Mouse (Mus musculus) urinary bladder, postnatal 4 days (tissue): ENCODE results near the gene Uhrf2.
"Not testable (repeated sequence)": the region's sequence is repeated elsewhere in the genome, so short reads cannot be mapped to it uniquely, and the experiment has no call there.

ENCODE experiments used
- DNase-seq, 2 experiments: peaks; one replicate each; pipeline ENCODE4 v3.0.0; 2021 to 2022; ENCODE audit warnings: low spot score in 2 of 2

The Uhrf2 gene

DNA sequence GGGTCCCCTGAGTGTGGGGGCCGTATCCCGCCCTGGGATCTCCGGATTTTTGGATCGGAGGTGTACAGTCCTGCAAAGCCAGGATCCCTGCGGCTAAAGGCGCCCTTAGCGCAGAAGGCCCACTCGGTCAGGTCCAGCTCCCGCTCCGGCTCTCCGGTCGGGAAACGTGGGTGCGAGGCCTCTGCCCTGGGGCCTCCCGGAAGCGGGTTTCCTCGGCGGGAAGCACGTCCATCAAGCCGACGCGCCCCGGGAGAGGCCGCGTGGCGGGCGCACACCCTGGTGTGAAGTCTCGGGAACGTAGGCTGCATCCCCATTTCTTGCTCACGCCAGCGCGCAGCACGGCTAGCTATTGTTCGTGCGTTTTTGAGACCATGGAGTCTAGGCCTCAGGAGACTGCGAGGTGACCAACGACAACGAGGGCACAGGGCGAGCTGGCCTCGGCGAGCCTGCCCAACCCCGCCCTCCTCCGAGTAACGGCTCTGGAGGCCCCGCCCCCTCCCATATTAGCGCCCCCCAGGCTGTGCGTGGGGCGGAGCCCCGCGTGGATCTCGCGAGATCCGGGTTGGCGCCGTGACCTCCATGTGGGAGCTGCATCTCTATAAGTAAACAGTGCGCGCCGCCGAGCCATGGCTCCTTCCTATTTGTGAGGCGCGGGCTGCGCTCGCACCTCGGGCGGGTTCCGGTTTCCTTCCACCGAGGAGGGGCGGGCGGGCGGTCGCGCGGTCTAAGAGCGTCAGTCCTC is at the start of gene Uhrf2:
Uhrf2 (plus strand) TSS at position 620 of the 742 bp plus-strand sequence.
- DNase-seq, result peak; percentile 96 to 97

DNA sequence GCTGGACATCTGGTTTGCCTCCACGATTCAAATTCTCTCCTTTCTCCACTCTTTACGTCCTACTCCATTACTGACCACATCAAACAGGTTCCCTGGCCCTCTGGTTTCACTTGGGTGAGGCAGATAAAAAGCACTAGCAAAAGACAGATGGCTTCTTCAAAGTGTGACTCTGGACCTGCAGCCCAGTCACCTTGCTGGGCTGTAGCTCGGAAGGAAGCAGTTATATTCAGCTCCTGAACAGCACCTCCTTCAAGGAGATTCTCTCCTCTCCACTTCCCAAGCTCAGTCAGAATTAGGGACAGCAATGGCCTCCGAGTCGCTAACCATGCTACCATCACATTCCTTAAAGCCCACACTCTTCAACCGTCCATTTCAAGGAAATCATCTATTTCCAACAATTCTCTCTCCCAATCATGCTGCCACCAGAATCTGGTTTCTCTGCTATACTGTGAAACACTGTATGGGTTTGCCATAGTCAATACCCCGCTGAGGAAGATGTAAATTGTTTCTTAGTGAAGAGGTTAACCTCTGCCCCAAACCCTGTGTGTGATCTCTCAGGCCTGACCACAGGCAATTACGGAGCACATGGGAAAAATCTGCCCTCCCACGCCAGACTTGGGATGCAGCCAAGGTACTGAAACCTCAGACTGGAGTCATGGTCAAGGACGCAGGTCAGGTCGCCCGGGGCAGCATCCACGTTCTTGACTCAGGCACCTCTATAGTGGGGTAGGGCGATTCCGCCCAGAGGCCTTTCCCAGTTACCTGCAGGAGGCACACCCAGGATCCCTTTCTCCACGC is 45.9 kb upstream of the Uhrf2 start:
- DNase-seq, result peak in 1 of 2 experiments; percentile 64

DNA sequence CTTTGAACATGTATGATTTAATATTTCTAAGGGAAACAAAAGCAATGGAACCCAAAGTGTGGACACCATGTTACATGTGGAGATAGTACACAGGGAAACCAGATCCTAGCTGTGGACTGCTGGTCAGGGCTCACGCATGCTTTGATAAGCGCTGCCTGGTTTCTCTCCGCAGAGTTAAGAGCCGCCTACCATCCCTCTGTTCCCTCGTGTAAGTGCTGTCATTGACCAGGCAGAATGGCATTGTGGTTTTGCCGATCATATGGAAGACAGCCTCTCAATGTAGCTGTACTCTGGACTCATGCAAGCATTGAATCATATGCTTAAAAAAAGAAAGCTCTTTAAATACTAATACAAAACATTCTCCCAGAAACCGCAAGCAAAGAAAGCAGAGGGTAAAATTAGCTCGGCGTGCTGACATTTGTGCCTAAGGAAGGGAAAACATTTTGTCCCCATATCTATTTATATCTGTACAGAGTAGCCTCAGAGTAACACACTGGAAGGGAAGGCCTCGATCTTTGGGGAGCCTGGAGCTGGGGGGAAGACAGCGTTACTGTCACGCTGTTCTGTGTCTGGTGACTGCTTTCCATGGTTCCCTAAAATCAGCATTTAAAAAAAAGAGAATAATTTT is 43.7 kb upstream of the Uhrf2 start:
- DNase-seq, result no peak

DNA sequence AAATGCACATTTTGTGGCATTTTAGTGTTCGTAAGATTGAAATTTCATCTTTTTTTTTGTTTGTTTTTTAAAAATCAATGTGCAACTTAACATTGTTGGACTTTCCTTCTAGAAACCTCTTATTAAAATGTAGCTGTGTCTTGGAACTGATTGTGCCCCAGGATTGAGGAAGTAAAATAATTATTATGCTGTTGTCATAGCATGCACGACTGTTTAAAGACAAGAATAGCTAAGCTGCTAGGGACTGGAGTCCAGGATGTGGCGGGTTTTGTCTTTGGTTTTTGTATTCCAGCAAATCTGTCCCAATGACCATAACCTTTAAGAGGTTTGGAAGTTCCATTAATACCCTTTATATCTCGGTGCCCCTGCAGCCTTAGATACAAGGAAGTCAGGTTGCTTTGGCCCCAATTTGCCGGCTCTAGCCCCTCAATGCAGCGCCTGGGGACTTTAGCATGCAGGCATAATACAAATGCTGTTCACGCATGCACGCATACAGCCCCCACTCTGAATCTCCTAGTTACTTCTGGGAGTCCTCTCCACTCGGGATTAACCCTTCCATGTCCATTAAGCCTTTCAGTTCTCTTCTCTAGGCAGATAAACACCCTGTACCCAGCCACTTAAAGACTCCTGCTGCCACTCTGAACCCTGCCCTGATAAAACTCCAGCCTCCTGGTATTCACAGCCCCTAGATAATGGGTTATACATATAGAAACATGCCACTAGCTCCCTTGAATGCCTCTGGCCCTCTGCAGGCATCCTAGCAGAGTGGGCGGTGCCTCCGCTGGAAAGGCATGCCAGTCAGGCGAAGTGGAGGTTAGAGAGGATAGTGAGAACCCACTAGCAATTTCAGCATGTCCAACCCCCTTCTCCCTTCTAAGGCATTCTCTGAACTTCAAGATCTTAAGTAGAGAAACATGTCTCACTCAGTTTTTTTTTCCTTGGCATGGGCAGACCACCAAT is 29.6 kb upstream of the Uhrf2 start:
- DNase-seq, result no peak

DNA sequence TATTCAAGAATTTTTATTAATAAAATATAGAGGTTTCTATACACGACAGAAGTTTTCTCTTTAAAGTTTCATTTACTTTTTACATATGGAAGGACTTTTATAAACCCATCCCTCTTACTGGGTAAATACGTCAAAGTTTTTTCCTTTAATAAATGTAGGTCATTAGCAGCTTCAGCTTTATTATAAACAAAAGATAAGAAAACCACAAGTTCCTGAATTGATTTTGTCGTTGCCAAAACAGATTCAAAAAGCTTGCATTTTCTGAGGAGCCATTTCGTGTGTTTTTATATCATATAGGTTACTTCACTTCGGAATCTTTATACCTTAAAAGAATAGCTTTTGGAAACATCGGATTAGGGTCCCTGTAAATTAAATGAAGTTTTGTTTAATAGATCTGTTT is 28.8 kb upstream of the Uhrf2 start:
- DNase-seq, result no peak

DNA sequence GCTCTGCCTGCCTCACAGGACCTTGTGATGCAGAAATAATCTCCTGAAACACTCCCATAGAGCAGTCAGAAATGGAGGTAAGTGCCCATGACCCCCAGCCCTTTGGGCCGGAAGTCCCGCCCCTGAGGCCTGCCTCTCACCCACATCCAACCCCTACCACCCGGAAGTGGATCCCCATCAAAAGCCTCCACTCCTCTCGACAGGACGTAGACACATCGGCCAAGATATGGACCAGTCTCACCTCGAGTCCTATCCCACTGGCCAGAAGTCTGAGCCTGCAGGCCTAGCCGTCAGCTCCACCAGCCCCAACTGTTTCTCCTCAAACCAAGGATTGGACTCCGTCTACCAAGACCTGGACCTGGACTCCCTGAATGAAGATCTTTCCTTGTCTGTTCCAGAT is 26.7 kb upstream of the Uhrf2 start, which contains the start of gene Trpd52l3:
Trpd52l3 (plus strand) TSS at position 170 of the 400 bp plus-strand sequence.
- no peak for DNase-seq

DNA sequence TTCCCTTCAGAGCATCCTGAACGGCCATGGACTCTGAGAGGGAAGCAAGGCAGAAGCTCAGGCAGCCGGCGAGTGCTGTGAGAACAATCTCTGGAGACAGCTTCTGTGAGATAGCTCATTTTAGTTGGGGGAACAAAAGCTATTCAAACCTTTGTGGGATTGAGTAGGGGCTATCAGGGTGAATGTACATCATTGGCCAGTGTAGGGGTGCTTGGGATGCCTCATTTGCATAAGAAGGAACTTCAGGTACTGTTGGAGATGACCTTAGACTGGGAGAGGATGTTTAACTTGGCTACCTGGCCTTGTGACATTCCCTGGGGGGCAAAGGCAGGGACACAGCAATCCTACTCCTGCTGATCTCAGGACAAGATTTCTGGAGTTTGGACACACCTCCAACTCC is 23.9 kb upstream of the Uhrf2 start:
- DNase-seq, result no peak

DNA sequence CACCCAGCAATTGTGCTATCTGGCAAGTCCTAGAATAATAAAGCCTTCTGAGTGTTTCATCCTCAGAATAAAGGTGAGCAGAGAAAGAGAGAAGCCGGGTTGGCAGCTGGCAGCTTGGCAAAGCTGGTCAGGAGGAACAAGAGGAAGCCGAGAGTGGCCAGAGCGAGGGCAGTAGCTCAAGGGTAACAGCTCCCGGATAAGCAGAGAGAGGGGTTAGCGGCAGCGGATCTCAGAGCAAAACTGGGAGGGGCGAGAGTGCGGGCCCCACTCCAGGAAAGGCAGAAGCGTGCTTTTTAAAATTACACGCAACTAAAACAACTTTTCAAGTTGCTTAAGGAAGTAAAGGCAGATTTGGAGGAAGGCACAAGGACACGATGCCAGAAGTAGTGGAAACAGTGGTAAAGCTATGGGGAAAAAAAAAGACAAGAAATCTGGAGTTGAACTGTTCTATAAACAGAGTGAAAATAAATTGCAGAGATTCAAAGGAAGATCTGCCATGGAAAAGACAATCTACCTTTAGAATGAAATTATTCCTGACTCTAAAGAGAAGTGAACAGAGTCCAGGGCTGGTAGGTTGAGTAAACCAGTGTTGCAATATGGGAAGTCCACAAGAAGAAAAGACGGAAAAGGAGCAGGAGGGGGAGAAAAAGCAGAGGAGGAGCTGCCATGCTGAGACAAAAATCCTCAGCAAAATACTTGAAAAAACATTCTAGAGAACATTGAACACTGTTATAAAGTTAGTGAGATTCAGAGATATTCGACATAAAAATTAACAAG is 19.6 kb upstream of the Uhrf2 start:
- no peak for DNase-seq

DNA sequence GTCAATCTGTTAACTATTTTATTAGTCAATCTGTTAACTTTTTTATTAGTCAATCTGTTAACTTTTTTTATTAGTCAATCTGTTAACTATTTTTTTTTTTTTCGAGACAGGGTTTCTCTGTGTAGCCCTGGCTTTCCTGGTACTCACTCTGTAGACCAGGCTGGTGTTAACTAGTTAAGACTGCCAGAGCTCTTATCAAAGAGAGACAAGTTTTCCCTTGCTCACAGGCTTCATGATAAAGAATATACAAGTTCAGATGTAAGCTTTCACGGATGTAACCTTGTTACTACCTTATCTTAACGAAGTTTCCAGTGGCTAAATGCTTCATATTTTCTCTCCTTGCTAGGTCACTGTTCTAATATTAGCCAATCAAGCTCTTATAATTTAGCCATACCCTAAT is 16.0 kb upstream of the Uhrf2 start:
- DNase-seq, result no peak

DNA sequence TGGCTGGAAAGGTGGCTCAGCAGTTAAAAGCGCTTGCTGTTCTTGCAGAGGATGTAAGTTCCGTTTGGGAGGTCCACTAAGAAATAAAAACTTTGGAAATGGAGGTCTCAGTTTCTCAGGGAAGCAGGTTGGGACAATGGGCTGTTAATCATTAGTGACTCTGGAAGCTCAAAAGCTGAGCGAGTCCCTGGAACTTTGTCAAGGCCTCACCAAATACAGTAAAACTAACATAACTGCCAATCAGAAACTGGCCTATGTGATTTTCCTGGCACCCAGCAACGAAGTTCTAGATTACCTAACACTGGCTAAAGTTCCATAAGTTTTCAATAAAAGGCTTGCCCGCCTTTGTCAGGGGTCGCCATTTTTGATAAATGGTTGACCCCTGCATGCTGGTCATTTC is 14.2 kb upstream of the Uhrf2 start:
- no peak for DNase-seq

DNA sequence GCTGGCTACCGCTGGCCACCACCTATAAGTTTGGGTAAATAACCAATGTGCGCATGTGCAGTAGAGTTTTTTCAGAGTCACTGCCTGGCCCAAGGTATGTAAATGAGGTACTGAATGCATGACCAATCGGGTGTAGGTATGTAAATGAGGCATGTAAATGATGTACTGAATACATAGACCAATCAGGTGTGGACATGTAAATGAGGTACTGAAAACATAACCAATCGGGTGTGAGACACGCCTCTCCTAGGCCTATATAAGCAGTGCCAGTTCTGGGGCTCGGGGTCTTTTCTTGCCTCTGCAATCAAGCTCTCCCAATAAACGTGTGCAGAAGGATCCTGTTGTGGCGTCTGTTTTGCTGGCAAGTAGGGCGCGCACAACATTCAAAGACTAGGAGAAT is 6.9 kb upstream of the Uhrf2 start:
- DNase-seq, result not testable (repeated sequence)

DNA sequence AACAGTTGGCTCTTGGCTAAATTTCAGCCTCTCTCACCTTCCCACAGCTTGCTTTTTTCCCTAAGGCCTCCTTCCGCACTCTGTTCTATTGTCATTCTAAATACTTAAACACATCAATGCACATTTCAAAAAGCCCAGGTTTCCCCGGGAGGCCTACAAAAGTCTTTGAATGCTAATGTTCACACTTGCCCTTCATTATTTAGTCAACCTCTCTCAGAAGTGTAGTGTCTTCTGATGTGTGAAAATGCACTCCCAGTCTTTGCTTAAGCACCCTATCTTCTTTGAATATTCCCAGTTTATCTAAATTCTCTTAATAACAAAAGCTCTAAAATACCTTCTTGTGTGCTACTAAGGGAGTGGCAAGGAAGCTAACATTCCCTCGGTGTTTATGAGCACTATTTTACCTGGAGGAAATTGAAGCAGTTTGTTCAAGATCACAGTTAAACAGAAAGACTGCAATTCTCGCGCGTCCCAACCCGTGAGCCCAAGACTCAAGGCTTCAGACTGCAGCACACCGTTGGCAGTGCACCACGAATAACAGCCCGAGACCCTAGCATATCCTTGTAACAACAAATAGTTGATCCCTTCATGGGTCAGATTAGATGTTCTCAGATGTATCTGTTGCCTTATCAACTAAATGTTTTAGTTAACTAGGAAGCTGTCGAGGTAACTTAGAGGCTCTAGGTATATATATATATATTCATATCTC is 1.2 kb upstream of the Uhrf2 start:
- no peak for DNase-seq

DNA sequence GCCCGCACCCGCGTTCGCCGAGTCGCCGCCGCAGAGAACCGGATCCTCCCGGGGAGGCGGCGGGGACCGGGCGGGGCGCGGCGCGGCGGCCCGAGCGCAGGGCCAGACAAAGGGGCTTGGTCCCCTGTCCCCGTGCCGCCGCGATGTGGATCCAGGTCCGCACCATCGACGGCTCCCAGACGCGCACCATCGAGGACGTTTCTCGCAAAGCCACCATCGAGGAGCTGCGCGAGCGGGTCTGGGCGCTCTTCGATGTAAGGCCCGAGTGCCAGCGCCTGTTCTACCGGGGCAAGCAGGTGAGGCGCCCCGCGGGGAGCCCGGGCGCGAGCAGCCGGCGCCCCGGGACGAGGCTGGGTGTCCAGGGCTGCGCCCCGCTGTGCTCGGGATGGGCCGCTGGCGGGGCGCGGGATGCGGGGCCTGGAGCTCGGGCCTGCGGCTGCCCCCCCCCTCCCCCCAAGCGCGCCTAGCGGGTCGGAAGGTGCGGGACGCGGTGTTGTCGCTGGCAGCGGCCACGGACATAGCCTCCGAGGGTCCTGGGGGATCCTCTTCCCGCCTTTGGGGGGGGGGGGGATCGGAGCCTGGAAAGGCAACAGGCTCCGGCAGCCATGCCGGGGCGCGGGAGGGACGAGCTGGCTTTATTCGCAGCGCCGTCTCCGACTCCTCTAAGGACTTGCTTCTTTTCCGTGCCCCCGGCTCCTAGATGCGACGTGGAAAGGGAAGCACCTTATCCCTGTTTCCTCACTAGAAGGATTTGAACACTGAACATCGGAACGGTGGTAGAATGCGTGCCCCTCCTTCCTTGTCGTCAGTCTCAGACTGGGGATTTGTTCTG is 539 bp downstream of the Uhrf2 start:
- DNase-seq, result no peak

DNA sequence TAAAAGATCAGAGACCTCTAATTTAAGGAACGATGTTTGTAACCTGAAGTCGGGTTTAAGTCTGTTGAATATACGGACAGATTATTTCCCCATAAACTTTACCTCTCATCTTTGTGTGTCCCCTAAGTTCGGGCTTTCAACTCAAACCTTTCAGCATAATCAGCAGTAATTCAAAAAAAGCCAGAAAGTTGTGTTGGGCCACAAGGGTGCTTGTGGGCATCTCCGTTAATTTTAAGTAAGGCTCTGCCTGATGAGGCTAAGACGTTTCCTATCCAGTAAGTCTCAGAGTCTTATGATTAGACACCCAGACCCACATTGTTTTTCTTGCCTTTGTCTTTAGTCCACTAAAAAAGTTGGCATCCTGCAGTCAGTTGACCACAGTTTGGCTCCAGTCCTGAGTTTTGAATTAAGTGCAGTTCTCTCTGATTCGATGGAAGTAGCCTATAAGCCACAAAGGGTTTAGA is 1.2 kb downstream of the Uhrf2 start:
- DNase-seq, result no peak

DNA sequence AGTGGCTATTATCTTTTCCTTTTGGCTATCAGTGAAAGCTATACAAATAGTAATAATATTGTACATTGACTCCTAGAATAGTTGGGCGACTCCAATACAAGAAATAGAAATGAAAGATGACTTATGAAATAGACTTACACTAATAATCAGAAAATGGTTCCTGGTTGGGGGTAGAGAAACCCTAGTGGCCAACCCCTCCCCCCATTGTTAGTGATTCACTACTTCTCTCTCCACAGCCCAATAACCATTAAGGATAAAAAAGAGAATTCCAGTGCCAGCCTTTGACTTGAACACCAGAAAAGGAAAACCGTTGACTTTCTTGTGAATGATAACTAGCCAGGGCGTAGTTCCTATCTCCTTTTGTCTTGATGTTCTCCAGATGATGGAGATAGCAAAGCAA is 1.9 kb downstream of the Uhrf2 start:
- DNase-seq, result no peak

DNA sequence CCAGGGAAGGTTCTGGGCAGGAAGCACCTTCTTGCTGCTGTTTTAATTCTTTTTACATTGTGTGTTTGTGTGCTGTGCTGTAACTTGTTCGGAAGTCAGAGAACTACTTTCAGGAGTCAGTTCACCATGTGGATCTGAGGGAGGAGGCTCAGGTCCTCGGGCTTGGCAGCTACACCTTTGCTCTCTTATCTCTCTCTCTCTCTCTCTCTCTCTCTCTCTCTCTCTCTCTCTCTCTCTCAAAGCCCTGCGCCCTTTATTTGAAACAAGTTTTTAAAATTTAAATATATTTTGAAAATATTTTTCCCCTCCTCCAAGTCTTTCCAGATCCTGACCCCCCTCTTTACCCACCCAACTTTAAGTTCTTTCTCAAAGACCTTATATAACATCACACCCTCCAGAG is 5.0 kb downstream of the Uhrf2 start:
- DNase-seq, result no peak

DNA sequence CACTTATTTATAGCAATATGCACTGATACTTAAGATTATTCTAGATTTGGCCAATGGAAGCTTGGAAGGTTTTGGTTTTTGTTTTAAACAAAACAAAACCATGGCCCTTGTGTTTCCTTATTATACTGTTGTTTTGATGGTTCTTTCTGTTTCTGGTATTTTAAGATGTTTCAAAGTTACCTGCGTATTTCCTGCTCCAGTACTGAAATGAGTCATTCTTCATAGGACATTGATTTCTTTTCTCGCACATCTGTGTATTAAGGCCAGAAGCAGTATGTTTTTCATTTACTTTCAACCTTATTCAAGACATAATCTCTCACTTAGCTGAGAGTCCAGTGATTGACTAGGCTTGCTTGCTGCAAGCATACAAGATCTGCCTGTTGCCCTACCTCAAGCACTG is 13.4 kb downstream of the Uhrf2 start:
- DNase-seq, result no peak

DNA sequence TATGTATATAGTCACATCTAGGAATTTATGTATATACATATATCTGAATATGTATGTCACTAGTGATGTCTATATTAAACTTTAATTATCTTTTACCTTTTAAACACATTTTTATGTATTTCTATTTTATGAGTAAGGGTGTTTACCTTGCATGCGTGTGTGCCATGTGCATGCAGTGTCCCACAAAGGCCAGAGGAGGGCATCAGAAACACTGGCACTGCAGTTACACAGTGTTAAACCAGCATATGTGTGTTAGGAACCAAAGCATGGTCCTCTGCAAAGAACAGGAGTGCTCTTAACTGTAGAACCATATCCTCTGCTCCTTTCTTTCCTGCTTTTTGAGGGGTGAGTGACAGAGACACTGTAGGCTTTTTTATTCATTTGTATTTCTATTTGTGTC is 14.3 kb downstream of the Uhrf2 start:
- no peak for DNase-seq

DNA sequence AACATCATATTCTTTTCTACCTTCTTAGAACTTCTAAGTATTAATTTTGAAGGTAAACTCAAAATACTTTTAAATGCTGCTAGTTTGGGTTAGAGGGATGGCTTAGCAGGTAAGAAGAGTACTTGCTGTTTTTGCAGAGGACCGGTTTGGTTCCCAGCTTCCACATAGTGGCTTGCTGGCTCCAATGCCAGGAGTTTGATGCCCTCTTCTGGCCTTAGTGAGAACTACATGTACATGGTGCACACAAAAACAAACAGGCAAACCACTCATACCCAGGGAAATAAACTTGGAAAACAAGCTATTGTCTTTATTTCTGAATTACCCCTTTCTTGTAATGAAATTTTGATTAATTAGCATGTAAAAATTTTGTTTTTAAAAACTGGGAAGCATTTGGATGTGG is 15.5 kb downstream of the Uhrf2 start:
- DNase-seq, result no peak
